Mouse (Mus musculus) thymus, adult 2 months (tissue): ENCODE data around the gene Fam241a. TPM values are rescaled to one million over a fixed set of nuclear protein-coding genes. Genes with fewer than 3 reads are reported as not detected.

Experiments
- DNase-seq: peaks from one replicate; pipeline ENCODE4 v3.0.0; 2021
- H3K27ac ChIP-seq: fragments of 200-500 bp; 2 replicates; pipeline ENCODE4 v1.5.1; 2012; ENCODE audit warnings: low read length, control low read depth; ENCODE audit not compliant: control insufficient read depth, insufficient read depth
- H3K27me3 ChIP-seq: fragments of 200-500 bp; 2 replicates; pipeline ENCODE4 v1.6.1; 2012; ENCODE audit warnings: mild to moderate bottlenecking, low read length, moderate library complexity, mixed read lengths; ENCODE audit not compliant: control insufficient read depth, insufficient read depth
- H3K36me3 ChIP-seq: fragments of 200-500 bp; 2 replicates; pipeline ENCODE4 v1.6.1; 2012; ENCODE audit warnings: mild to moderate bottlenecking, low read length, moderate library complexity; ENCODE audit not compliant: control insufficient read depth, insufficient read depth
- H3K4me1 ChIP-seq: fragments of 200-500 bp; replicated peaks from 2 replicates; pipeline ENCODE4 v1.6.1; 2012; ENCODE audit warnings: low read length; ENCODE audit not compliant: control insufficient read depth, insufficient read depth
- H3K4me3 ChIP-seq: fragments of 200-500 bp; 2 replicates; pipeline ENCODE4 v1.5.1; 2012; ENCODE audit warnings: mild to moderate bottlenecking, low read length, control low read depth, moderate library complexity; ENCODE audit not compliant: control insufficient read depth, insufficient read depth
- CTCF ChIP-seq: fragments of 200-500 bp; IDR thresholded peaks from 2 replicates; pipeline ENCODE4 v1.5.1; 2012; ENCODE audit warnings: mild to moderate bottlenecking, control low read depth, low read length, moderate library complexity, borderline replicate concordance; ENCODE audit not compliant: control insufficient read depth, poor library complexity, insufficient read depth; ENCODE audit errors: extremely low read depth
- POLR2A ChIP-seq: fragments of 200-500 bp; IDR thresholded peaks from 2 replicates; pipeline ENCODE4 v1.6.1; 2012; ENCODE audit warnings: mild to moderate bottlenecking, low read length, control low read depth, moderate library complexity; ENCODE audit not compliant: control insufficient read depth, poor library complexity, insufficient read depth; ENCODE audit errors: extremely low read depth
- WGBS: fragments of 180-500 bp; shearing (Covaris S2); methylation state at CpG from one replicate; pipeline ENCODE4 v1.1.7; 2018; 5-methylcytosine and 5-hydroxymethylcytosine counted together
- polyA plus RNA-seq: library from polyadenylated mRNA; depleted of rRNA; stranded (reverse); fragments of >200 nt; gene quantifications from 2 replicates; pipeline ENCODE4 v1.2.3, GENCODE M21; 2012

The Fam241a gene
- polyA plus RNA-seq, 1 experiment = 4.8 TPM

DNA sequence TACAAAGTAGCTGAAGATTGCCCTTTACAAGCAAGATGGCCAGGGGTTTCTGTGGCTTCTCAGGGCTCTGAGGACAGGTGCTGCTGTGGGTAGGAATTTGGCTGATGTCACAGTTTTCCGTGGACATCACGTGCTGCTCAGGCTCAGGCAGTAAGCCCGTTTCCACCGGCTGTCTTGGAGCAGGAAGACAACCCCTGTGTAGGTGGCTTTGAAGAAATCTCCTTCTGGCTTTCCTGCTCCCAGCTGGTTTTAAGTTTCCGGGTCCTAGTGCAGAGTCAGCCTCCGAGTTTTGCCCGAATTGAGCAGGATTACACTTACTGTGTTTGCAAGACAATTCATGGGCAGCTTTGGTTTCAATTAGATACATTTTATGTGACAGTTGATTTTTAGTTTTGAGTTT lies 13.8 kb upstream of the Fam241a start:
- TF ChIP-seq CTCF (no peak), POLR2A (no peak)
- 86% methylated on average over 7 of the region's 7 CpGs for WGBS
- H3K36me3 ChIP-seq = no peaks in the 10 kb centered on the region
- no peak for DNase-seq
- H3K4me1 ChIP-seq = no peaks in the 10 kb centered on the region
- H3K4me3 ChIP-seq = no peak overlapping the region
- H3K27me3 ChIP-seq = no peaks in the 10 kb centered on the region
- no peak overlapping the region for H3K27ac ChIP-seq

DNA sequence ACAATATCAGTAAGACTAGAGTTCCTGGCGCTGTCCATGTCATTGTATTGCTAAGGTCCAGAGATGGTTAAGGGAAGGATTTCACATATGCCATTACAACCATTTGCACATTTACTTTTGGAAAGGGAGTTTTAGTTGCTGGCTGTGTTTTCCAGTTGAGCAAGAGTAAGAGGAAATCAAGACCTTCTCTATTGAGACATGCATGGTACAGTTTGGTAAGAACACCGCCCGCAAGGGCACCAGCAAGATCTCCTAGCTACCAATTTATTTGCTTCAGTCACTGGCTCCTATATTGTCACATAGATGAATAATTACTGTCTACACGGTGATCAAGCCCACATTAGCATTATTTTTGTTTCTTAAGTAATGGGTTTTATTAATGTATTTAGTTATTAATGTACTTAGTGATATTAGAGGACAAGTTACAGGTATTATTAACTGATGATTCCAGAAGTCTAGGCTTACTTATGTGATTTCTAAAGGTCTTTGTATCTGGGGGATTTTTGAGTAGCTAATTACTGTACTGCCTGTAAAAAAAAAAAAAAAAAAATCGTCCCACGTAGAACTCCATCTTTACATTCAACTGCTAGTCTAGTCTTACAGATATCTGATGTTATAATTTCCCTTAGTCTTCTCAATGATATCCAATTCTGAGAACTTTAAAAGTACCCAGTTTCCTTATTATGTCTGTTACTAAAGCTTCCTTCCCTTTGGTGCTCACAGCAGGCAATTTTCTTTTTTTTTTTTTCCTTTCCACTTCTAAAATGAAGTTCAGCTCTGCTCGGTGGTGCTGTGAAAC lies 944 bp downstream of the Fam241a start:
- TF ChIP-seq CTCF (no peak), POLR2A (no peak)
- no peak overlapping the region for H3K27ac ChIP-seq

DNA sequence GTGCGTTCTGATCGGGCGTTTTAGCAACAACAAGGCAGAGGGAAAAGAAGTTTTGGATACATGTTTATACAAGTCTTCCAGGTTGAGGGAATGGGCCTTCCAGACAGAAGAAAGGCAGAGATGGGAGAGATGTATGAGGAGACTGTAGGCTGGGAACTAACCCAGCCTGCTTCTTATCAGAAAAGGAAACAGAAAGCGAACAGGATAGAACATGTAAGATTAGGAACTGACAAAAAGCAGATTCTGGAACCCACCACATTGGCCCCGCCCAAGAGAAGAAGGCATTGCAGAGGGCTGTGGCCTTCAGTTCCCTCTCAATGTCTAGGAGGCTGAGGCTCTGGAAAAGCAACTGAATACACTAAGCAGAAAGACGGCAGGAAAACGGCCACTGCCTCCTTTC lies 2.2 kb downstream of the Fam241a start:
- 41% methylated on average over 7 of the region's 7 CpGs for WGBS
- no peak overlapping the region for H3K27ac ChIP-seq
- H3K36me3 ChIP-seq = no peaks in the 10 kb centered on the region
- TF ChIP-seq POLR2A (no peak), CTCF (no peak)
- H3K27me3 ChIP-seq = no peaks in the 10 kb centered on the region
- no peak for DNase-seq
- no peak overlapping the region for H3K4me3 ChIP-seq
- H3K4me1 ChIP-seq = peaks cover 5% of the 10 kb centered on the region

More for the DNA sequence above, 944 bp downstream of the Fam241a start:
- WGBS = 44% methylated on average over 7 of the region's 7 CpGs
- Histone ChIP-seq H3K27me3 (no peaks in the 10 kb centered on the region), H3K4me1 (peaks cover 5% of the 10 kb centered on the region), H3K36me3 (no peaks in the 10 kb centered on the region), H3K4me3 (peak overlapping the region; percentile 86)
- DNase-seq = no peak

DNA sequence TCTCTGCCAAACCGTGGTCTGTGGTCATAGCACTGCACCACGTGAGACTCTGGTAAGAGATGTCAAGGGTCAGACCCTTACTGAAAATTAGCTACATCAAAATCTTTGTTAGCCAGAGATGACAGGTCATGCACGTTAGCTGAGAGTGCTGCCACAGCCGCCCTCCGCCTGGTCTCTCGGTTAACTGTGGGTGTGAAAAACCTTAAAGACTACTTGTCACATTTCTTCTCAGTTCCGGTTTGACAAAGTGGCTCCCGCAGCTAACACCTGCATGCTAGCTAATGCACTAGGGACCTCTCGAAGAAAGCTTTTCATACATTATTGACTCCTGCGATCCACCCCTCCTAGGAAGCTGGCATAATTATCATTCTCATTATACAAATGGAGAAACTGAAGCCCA lies 4.2 kb downstream of the Fam241a start:
- 57% methylated on average over 10 of the region's 10 CpGs for WGBS
- H3K4me1 ChIP-seq = peaks cover 5% of the 10 kb centered on the region
- no peak overlapping the region for H3K27ac ChIP-seq
- H3K4me3 ChIP-seq = no peak overlapping the region
- H3K36me3 ChIP-seq = no peaks in the 10 kb centered on the region
- DNase-seq = peak; percentile 15
- no peaks in the 10 kb centered on the region for H3K27me3 ChIP-seq
- no peak for TF ChIP-seq CTCF
- no peak for TF ChIP-seq POLR2A

DNA sequence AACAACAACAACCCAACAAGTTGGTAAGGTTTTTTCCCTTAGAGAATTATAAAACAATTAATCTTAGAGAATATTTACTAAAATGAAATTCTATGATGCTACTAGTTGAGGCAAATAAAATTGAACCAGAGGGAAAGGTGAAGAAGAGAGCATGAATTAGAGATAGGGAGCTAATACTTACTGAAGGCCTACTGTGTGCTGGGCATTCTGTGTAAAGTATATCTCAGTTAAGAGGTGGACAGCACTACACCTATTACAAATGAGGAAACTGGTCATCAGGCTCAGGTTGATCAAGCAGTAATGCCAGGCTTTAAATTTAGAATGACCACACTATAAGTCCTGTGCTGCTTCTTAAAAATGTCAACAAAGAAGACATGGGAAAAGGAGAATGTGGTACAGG lies 6.1 kb downstream of the Fam241a start:
- Histone ChIP-seq H3K36me3 (no peaks in the 10 kb centered on the region), H3K4me1 (peaks cover 5% of the 10 kb centered on the region), H3K4me3 (no peak overlapping the region), H3K27ac (no peak overlapping the region), H3K27me3 (no peaks in the 10 kb centered on the region)
- TF ChIP-seq POLR2A (no peak), CTCF (no peak)
- no peak for DNase-seq

DNA sequence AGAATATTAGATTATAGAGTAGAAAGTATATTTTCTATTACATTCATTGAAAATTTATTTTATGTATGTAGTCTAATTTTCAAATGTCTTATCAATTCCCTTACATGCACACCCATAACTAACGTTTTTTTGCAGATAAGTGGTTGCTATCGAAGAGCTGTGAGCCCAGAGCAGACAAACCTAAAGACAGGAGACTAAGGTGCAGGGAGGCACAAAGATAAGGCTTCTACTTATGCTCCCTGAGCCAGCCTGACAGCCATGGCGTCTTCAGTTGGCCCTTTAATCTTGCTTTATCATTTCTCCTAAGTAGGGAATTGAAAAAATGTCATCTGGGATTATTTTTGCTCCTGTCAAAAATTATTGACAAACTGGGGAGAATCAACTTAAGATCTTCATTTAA lies 6.6 kb downstream of the Fam241a start:
- Histone ChIP-seq H3K27me3 (no peaks in the 10 kb centered on the region), H3K4me1 (peaks cover 5% of the 10 kb centered on the region), H3K4me3 (no peak overlapping the region), H3K27ac (no peak overlapping the region), H3K36me3 (no peaks in the 10 kb centered on the region)
- DNase-seq = no peak
- TF ChIP-seq POLR2A (no peak), CTCF (no peak)
- WGBS = 83% methylated on average over 3 of the region's 3 CpGs

DNA sequence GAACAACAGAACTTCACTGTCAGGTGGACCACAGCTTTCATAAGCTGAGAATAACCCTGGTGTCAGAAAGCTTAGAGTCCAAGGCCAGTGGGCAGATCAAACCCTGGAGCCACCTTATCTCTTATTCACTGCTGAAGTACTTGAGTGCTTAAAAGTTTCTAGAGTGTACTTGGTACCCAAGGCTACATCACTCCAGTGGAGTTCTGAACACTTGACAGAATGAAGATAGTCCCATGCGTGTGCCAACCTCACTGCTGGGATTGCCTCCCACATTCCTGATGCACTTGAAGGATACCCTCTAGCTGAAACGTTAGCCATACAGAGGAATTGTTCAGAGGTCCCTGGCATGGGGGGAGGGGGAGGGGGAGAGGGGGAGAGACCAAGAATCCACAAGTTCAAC lies 14.4 kb downstream of the Fam241a start:
- Histone ChIP-seq H3K27ac (no peak overlapping the region), H3K36me3 (no peaks in the 10 kb centered on the region), H3K27me3 (no peaks in the 10 kb centered on the region), H3K4me1 (no peaks in the 10 kb centered on the region), H3K4me3 (no peak overlapping the region)
- TF ChIP-seq POLR2A = no peak
- TF ChIP-seq CTCF = no peak
- WGBS = 96% methylated on average over 2 of the region's 2 CpGs
- DNase-seq = no peak
